Mouse (Mus musculus): ENCODE data around the gene Fap. TPM values are rescaled to one million over a fixed set of nuclear protein-coding genes. Genes with fewer than 3 reads are reported as not detected.

The Fap gene
- polyA plus RNA-seq, 1 experiment: 1.2 TPM

GRCm38 (mm10) chr2:62585769-62586168 is 11.9 kb upstream of the Fap start:
- TF ChIP-seq CTCF (IDR thresholded peaks at IDR 0.05; ENCODE audit: low read depth, low read length) (no peak), POLR2A (IDR thresholded peaks at IDR 0.05; ENCODE audit: borderline replicate concordance, low read depth, low read length) (no peak)
- H3K4me3 ChIP-seq (ENCODE audit: insufficient read depth, low read length): no peak overlapping the region
- H3K27ac ChIP-seq (ENCODE audit: insufficient read depth, low read depth, low read length): no peak overlapping the region
- H3K4me1 ChIP-seq (ENCODE audit: control insufficient read depth, insufficient read depth, low read length): no peaks in the 10 kb centered on the region

GRCm38 (mm10) chr2:62574962-62575361 is 1.1 kb upstream of the Fap start:
- no peak for TF ChIP-seq POLR2A (IDR thresholded peaks at IDR 0.05; ENCODE audit: borderline replicate concordance, low read depth, low read length)
- TF ChIP-seq CTCF (IDR thresholded peaks at IDR 0.05; ENCODE audit: low read depth, low read length): no peak
- Histone ChIP-seq H3K4me1 (ENCODE audit: control insufficient read depth, insufficient read depth, low read length) (peaks cover 13% of the 10 kb centered on the region), H3K4me3 (ENCODE audit: insufficient read depth, low read length) (no peak overlapping the region), H3K27ac (ENCODE audit: insufficient read depth, low read depth, low read length) (no peak overlapping the region)

DNA sequence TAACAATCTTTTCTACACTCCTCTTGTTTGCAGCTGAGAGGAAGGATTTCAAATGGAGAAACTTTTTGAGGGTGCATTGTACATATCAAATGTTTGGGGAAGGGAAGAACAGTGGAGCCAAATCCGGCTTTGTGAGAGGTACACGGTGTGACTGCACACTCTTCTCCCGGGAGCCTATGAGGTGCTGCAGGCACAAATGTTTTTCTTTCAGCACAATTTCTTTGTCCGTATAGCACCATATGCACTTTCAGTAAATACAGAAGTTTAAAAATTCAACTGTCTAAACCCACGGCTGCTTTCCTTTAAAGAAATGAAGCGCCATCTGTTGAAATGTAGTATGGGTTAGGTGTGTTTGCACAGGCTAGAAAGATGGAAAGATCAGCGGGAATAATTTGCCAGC is 375 bp upstream of the Fap start:
- peaks cover 13% of the 10 kb centered on the region for H3K4me1 ChIP-seq (ENCODE audit: control insufficient read depth, insufficient read depth, low read length)
- H3K27ac ChIP-seq (ENCODE audit: insufficient read depth, low read depth, low read length): no peak overlapping the region
- no peak overlapping the region for H3K4me3 ChIP-seq (ENCODE audit: insufficient read depth, low read length)
- TF ChIP-seq POLR2A (IDR thresholded peaks at IDR 0.05; ENCODE audit: borderline replicate concordance, low read depth, low read length) (no peak), CTCF (IDR thresholded peaks at IDR 0.05; ENCODE audit: low read depth, low read length) (no peak)

DNA sequence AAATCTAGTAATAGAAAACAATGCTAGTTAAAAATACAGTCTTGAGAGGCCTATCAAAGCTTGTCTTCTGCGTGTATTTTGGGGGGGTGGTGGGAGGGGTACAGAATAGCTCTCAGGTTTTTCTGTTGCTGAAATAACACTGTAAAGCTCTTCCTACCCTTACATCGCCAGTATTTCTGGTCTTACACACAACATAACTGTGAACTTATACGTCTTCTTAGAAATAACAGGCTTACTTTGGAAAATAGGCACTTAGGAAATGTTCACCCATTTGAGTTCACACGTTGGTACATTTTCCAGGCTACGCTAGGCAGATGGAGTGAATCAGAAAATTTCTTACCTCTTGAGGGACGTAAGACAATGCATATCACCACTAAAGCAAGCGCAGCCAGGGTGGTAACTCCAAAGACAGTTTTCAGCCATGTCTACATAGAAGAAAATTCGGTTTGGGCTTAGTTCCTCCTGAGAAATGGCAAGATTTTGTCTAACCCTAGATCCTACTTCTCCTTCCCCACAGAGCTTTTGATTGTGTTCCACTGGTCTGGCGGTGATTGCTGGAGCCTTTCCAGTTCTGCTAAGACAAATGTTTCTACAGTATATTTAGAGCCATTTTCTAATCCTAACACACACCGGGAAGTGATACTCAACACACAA is 649 bp downstream of the Fap start:
- TF ChIP-seq POLR2A (IDR thresholded peaks at IDR 0.05; ENCODE audit: borderline replicate concordance, low read depth, low read length): no peak
- TF ChIP-seq CTCF (IDR thresholded peaks at IDR 0.05; ENCODE audit: low read depth, low read length): no peak
- Histone ChIP-seq H3K4me1 (ENCODE audit: control insufficient read depth, insufficient read depth, low read length) (peaks cover 13% of the 10 kb centered on the region), H3K4me3 (ENCODE audit: insufficient read depth, low read length) (peak overlapping the region; percentile 51), H3K27ac (ENCODE audit: insufficient read depth, low read depth, low read length) (no peak overlapping the region)

DNA sequence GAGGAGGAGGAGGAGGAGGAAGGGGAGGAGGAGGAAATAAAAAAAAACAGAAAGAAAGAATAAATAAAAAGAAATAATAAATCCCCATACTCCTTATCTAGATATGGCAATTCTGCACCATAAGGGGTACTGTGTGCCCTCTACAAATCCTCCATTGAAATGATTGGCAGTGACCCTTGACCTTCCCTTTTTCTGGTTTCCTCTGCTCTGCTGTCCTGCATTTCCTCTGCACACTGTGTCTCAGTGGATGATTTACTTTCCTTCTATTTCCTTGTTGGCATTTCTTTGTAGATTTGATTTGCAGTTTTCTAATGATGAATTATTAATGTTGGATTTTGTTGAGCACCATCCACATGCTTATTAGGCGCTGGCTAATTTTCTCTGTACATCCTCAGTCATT is 9.2 kb downstream of the Fap start:
- no peak overlapping the region for H3K27ac ChIP-seq (ENCODE audit: insufficient read depth, low read depth, low read length)
- TF ChIP-seq CTCF (IDR thresholded peaks at IDR 0.05; ENCODE audit: low read depth, low read length) (no peak), POLR2A (IDR thresholded peaks at IDR 0.05; ENCODE audit: borderline replicate concordance, low read depth, low read length) (no peak)
- H3K4me3 ChIP-seq (ENCODE audit: insufficient read depth, low read length): no peak overlapping the region
- H3K4me1 ChIP-seq (ENCODE audit: control insufficient read depth, insufficient read depth, low read length): no peaks in the 10 kb centered on the region

DNA sequence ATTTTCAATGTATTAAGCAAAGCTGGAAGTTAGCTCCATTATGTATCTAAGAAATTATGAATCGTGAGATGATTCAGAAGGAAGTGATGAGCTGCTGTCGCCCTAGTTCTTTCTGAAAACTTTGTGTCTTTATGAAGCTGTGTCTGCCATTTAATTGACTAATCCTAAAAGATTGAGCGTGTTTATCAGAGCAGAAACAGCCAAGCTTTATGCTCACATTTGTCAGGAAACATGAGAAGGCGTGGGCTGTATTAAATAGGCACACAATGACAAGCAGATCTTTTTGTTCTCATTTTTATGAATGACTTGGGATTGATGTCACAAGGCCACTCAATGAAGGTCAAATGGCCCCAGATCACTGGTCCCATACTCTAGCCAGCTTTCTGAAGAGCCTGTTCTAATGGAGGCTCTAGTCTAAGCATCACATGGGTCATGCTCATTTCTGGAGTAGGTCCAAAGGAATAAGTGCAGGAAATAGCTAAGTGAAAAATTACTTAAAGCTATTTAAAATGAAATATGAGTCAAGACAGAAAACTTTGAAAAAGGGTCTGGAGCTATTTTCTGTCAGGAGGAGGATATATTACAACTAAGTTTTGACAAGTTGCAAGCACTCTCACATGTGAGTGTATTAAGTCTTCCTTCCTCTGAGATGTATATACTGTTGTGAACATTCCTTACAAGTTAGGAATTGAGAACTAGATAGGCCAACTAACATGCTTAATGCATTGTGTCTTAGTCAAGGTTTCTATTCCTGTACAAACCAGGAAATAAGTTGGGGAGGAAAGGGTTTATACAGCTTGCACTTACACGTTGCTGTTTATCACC is 11.0 kb downstream of the Fap start:
- Histone ChIP-seq H3K4me3 (ENCODE audit: insufficient read depth, low read length) (no peak overlapping the region), H3K4me1 (ENCODE audit: control insufficient read depth, insufficient read depth, low read length) (no peaks in the 10 kb centered on the region), H3K27ac (ENCODE audit: insufficient read depth, low read depth, low read length) (no peak overlapping the region)
- TF ChIP-seq POLR2A (IDR thresholded peaks at IDR 0.05; ENCODE audit: borderline replicate concordance, low read depth, low read length) (no peak), CTCF (IDR thresholded peaks at IDR 0.05; ENCODE audit: low read depth, low read length) (no peak)

GRCm38 (mm10) chr2:62557417-62557816 is 16.5 kb downstream of the Fap start:
- Histone ChIP-seq H3K4me3 (ENCODE audit: insufficient read depth, low read length) (no peak overlapping the region), H3K4me1 (ENCODE audit: control insufficient read depth, insufficient read depth, low read length) (no peaks in the 10 kb centered on the region), H3K27ac (ENCODE audit: insufficient read depth, low read depth, low read length) (no peak overlapping the region)
- TF ChIP-seq CTCF (IDR thresholded peaks at IDR 0.05; ENCODE audit: low read depth, low read length): no peak
- no peak for TF ChIP-seq POLR2A (IDR thresholded peaks at IDR 0.05; ENCODE audit: borderline replicate concordance, low read depth, low read length)

- Histone ChIP-seq H3K4me1 (ENCODE audit: control insufficient read depth, insufficient read depth, low read length) (no peaks in the 10 kb centered on the region), H3K4me3 (ENCODE audit: insufficient read depth, low read length) (no peak overlapping the region), H3K27ac (ENCODE audit: insufficient read depth, low read depth, low read length) (no peak overlapping the region)
- TF ChIP-seq CTCF (IDR thresholded peaks at IDR 0.05; ENCODE audit: low read depth, low read length): no peak
- no peak for TF ChIP-seq POLR2A (IDR thresholded peaks at IDR 0.05; ENCODE audit: borderline replicate concordance, low read depth, low read length)
Observed at GRCm38 (mm10) chr2:62556349-62556748, 17.5 kb downstream of the Fap start.

GRCm38 (mm10) chr2:62549659-62550058 is 24.2 kb downstream of the Fap start:
- TF ChIP-seq POLR2A (IDR thresholded peaks at IDR 0.05; ENCODE audit: borderline replicate concordance, low read depth, low read length) (no peak), CTCF (IDR thresholded peaks at IDR 0.05; ENCODE audit: low read depth, low read length) (no peak)
- H3K4me3 ChIP-seq (ENCODE audit: insufficient read depth, low read length): no peak overlapping the region
- H3K4me1 ChIP-seq (ENCODE audit: control insufficient read depth, insufficient read depth, low read length): no peaks in the 10 kb centered on the region
- H3K27ac ChIP-seq (ENCODE audit: insufficient read depth, low read depth, low read length): no peak overlapping the region

DNA sequence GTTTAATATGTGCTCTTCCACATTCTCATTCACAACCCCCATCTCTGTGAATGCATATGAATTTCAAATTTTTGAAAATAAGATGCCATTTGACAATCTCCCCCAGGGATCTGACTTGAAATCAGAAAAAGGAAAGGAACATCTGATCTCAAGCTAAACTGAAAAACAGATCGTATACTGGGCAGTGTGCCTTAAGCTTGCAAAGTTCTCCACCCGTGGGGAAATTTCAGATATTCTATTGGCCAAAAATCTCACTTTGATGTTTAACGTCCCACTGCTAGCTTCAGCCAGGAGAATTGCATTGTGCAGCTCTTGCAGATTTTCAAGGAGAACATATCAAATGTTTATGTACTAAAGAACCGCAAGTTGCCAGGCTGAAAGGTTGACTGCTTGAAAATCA is 24.7 kb downstream of the Fap start:
- H3K4me1 ChIP-seq (ENCODE audit: control insufficient read depth, insufficient read depth, low read length): no peaks in the 10 kb centered on the region
- H3K27ac ChIP-seq (ENCODE audit: insufficient read depth, low read depth, low read length): no peak overlapping the region
- TF ChIP-seq POLR2A (IDR thresholded peaks at IDR 0.05; ENCODE audit: borderline replicate concordance, low read depth, low read length): no peak
- no peak for TF ChIP-seq CTCF (IDR thresholded peaks at IDR 0.05; ENCODE audit: low read depth, low read length)
- H3K4me3 ChIP-seq (ENCODE audit: insufficient read depth, low read length): no peak overlapping the region

Measured in bone marrow macrophage, adult 2 months (primary cell).